Mouse (Mus musculus) c-Kit-positive CD71-positive TER-119-positive erythroid progenitor cells, embryonic 14.5 days (primary cell): Measurements from ENCODE around the gene Tbcd.
"Not testable (repeated sequence)": the region's sequence is repeated elsewhere in the genome, so short reads cannot be mapped to it uniquely, and the experiment has no call there.

Experiments used
- DNase-seq: peaks from one replicate; pipeline ENCODE4 v3.0.0-alpha.2; 2013; ENCODE audit warnings: low spot score

Gene Tbcd

DNA sequence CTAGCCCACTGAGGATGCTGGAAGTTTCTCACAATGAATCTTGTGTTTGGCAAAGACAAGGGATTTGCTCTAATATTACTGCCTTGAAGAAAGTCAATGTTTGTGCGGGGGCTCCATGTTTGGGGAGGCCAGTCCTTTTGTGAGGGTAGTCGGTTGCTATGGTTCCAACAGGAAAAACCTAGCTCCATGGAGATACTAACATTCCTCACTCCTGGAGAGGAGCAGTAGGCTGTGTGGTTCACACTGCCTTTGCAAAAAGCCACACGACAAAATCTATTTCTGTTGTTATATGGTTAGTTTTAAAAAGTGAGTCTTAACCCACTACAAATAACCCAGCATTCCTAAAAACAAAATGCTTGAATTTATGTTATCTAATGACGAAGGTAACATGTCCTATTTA, 201.9 kb downstream of the Tbcd start:
- DNase-seq: no peak

GRCm38 (mm10) chr11:121654406-121654945, 202.7 kb downstream of the Tbcd start:
- no peak for DNase-seq

- DNase-seq: no peak
Measured at GRCm38 (mm10) chr11:121655166-121655806, 203.5 kb downstream of the Tbcd start.

- DNase-seq: no peak
Measured at GRCm38 (mm10) chr11:121655807-121656511, 204.2 kb downstream of the Tbcd start.

GRCm38 (mm10) chr11:121658151-121658550, 206.4 kb downstream of the Tbcd start:
- DNase-seq: no peak

DNA sequence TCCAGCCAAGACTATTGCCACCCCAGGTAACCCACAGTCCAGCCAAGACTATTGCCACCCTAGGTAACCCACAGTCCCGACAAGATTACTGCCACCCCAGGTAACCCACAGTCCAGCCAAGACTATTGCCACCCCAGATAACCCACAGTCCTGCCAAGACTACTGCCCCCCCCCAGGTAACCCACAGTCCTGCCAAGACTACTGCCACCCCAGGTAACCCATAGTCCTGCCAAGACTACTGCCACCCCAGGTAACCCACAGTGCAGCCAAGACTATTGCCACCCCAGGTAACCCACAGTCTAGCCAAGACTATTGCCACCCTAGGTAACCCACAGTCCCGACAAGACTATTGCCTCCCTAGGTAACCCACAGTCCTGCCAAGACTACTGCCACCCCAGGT, 208.9 kb downstream of the Tbcd start:
- not testable (repeated sequence) for DNase-seq

GRCm38 (mm10) chr11:121661116-121661515, 209.4 kb downstream of the Tbcd start:
- DNase-seq: no peak
